ENCODE assay signal across 28 mouse cellular contexts in genomic region chr5:114842155-114842554, GRCm38 (mm10). TPM values are rescaled to one million over a fixed set of nuclear protein-coding genes. Genes with fewer than 3 reads are reported as not detected.
A peak's percentile ranks its signal among the peaks of the same experiment; 100 is the strongest.
DNase-seq lines count a peak whose midpoint lies in the region; ATAC-seq and TF ChIP-seq lines count a peak whose summit lies in the region.
"Not testable (repeated sequence)": the region's sequence is repeated elsewhere in the genome, so short reads cannot be mapped to it uniquely, and the experiment has no call there.
"Had no signal": no experiment of that assay in that cellular context is flagged by ENCODE, and none has a peak within 500 bp of the region (broad histone marks: within the 10 kb centered on the region; RNA-seq: fewer than 3 reads in every experiment).

No protein-coding gene starts in this region.

- not testable (repeated sequence) for H3K36me3 ChIP-seq in embryonic facial prominence, embryonic 15.5 days; hindbrain, postnatal 0 days (ENCODE audit: insufficient read depth, low read length); lung, embryonic 15.5 days; neural tube, embryonic 11.5 days (ENCODE audit: control insufficient read depth, insufficient read depth, low read length)

- peak overlapping the region; percentile 67; the same call in 1 of the 2 replicates for H3K27ac ChIP-seq in embryonic facial prominence, embryonic 15.5 days (replicated peaks)
- H3K27ac ChIP-seq in hindbrain, postnatal 0 days; lung, embryonic 15.5 days; neural tube, embryonic 11.5 days (ENCODE audit: low read depth, low read length): not testable (repeated sequence)

- not testable (repeated sequence) for H3K9ac ChIP-seq in embryonic facial prominence, embryonic 15.5 days; hindbrain, postnatal 0 days (replicated peaks; ENCODE audit: low read length); lung, embryonic 15.5 days; neural tube, embryonic 11.5 days (ENCODE audit: low read length)

- peaks cover 15% of the 10 kb centered on the region for H3K4me1 ChIP-seq in embryonic facial prominence, embryonic 15.5 days
- not testable (repeated sequence) for H3K4me1 ChIP-seq in hindbrain, postnatal 0 days (ENCODE audit: insufficient read depth, low read length); neural tube, embryonic 11.5 days (ENCODE audit: control insufficient read depth, insufficient read depth, low read length)
- peaks cover 15% of the 10 kb centered on the region; the same call in 1 of the 2 replicates for H3K4me1 ChIP-seq in lung, embryonic 15.5 days

- DNase-seq in NIH3T3 (ENCODE audit: low read depth): peak; percentile 32
- peak; percentile 27 for DNase-seq in embryo, embryonic 11.5 days (ENCODE audit: low read depth, low spot score)
- peak; percentile 46 for DNase-seq in hindbrain, postnatal 0 days (ENCODE audit: low spot score)
- DNase-seq in neural tube, embryonic 11.5 days (ENCODE audit: low spot score): peak; percentile 59

- not testable (repeated sequence) for TF ChIP-seq CTCF in hindbrain, postnatal 0 days (IDR thresholded peaks at IDR 0.05; ENCODE audit: low read depth)

- H3K9me3 ChIP-seq in embryonic facial prominence, embryonic 15.5 days (replicated peaks); hindbrain, postnatal 0 days (ENCODE audit: low read length); lung, embryonic 15.5 days; neural tube, embryonic 11.5 days (ENCODE audit: control insufficient read depth, low read length): not testable (repeated sequence)

- not testable (repeated sequence) for H3K27me3 ChIP-seq in embryonic facial prominence, embryonic 15.5 days; hindbrain, postnatal 0 days (ENCODE audit: insufficient read depth, low read length); lung, embryonic 15.5 days; neural tube, embryonic 11.5 days (ENCODE audit: control insufficient read depth, insufficient read depth, low read length)

- H3K4me3 ChIP-seq in embryonic facial prominence, embryonic 15.5 days (replicated peaks); hindbrain, postnatal 0 days (ENCODE audit: low read length); lung, embryonic 15.5 days; neural tube, embryonic 11.5 days (ENCODE audit: low read depth, low read length): not testable (repeated sequence)

- peak; percentile 66; the same call in 1 of the 2 replicates for ATAC-seq in embryonic facial prominence, embryonic 15.5 days (ENCODE audit: insufficient number of reproducible peaks, low FRiP score, low TSS enrichment, low read depth)
- ATAC-seq in hindbrain, postnatal 0 days; neural tube, embryonic 11.5 days (ENCODE audit: insufficient read depth, low FRiP score, low TSS enrichment): not testable (repeated sequence)
- ATAC-seq in lung, embryonic 15.5 days (ENCODE audit: borderline replicate concordance, extremely low read depth, low FRiP score, low TSS enrichment): 0 out of 2 replicates have a peak, but pooled peaks have one; percentile 6

- not testable (repeated sequence) for H3K4me2 ChIP-seq in embryonic facial prominence, embryonic 15.5 days (replicated peaks); hindbrain, postnatal 0 days (ENCODE audit: low read depth, low read length); lung, embryonic 15.5 days; neural tube, embryonic 11.5 days (ENCODE audit: low read depth)

- WGBS in embryonic facial prominence, embryonic 15.5 days: 23% methylated on average over 3 of the region's 3 CpGs
- WGBS in hindbrain, postnatal 0 days: 41% methylated on average over 3 of the region's 3 CpGs
- 17% methylated on average over 3 of the region's 3 CpGs for WGBS in lung, embryonic 15.5 days
- WGBS in neural tube, embryonic 11.5 days: 63% methylated on average over 3 of the region's 3 CpGs

RNA-seq across cellular contexts. Expression of gene 4930519G04Rik, which starts 11.3 kb away (rescaled TPM):
- not detected in 2 replicates for polyA plus RNA-seq in embryonic facial prominence, embryonic 15.5 days (2015; fragmentation: Nextera tagmentation; extraction: Ambion mirVana)
- not detected in 2 replicates for total RNA-seq in hindbrain, postnatal 0 days (2014; rRNA removed)
- polyA plus RNA-seq in hindbrain, postnatal 0 days (2015; fragmentation: Nextera tagmentation; extraction: Ambion mirVana): not detected in 2 replicates
- not detected in 2 replicates for polyA plus RNA-seq in lung, embryonic 15.5 days (2015; fragmentation: Nextera tagmentation; extraction: Ambion mirVana)
- not detected in 2 replicates for polyA plus RNA-seq in neural tube, embryonic 11.5 days (2014; fragmentation: Nextera tagmentation; extraction: Ambion mirVana)
- total RNA-seq: adrenal gland, postnatal 10 days; CH12.LX; ES-E14; gastrocnemius, postnatal 14 days; heart, postnatal 14 days; layer of hippocampus, adult 8-10 months; layer of hippocampus, postnatal 25 days; left cerebral cortex, adult 8-10 months; left cerebral cortex, postnatal 36 days had no signal
- polyA plus RNA-seq: embryonic facial prominence, embryonic 10.5 days; forebrain, embryonic 12.5 days; heart, embryonic 14.5 days; hindbrain, embryonic 10.5 days; intestine, embryonic 16.5 days; kidney, postnatal 0 days; liver, embryonic 14.5 days; lung, adult 2 months; midbrain, embryonic 11.5 days; thymus, adult 2 months had no signal

RNA-seq across cellular contexts. Expression of gene Gm9936, which starts 16.3 kb away (rescaled TPM):
- polyA plus RNA-seq in embryonic facial prominence, embryonic 15.5 days (2015; fragmentation: Nextera tagmentation; extraction: Ambion mirVana): 0.37 and 0.38 TPM in 2 replicates
- 3.5 and 3.9 TPM in 2 replicates for total RNA-seq in hindbrain, postnatal 0 days (2014; rRNA removed)
- 2.4 and 2.8 TPM in 2 replicates for polyA plus RNA-seq in hindbrain, postnatal 0 days (2015; fragmentation: Nextera tagmentation; extraction: Ambion mirVana)
- polyA plus RNA-seq in lung, embryonic 15.5 days (2015; fragmentation: Nextera tagmentation; extraction: Ambion mirVana): not detected in 2 replicates
- 0.39 and 0.54 TPM in 2 replicates for polyA plus RNA-seq in neural tube, embryonic 11.5 days (2014; fragmentation: Nextera tagmentation; extraction: Ambion mirVana)
- total RNA-seq: ES-E14; gastrocnemius, postnatal 14 days; granulocyte monocyte progenitor cell, adult 5-6 weeks; heart, postnatal 14 days; megakaryocyte progenitor cell, adult 5-6 weeks had no signal
- polyA plus RNA-seq: heart, embryonic 14.5 days; kidney, postnatal 0 days; liver, embryonic 14.5 days; lung, adult 2 months; Patski; thymus, adult 2 months had no signal

RNA-seq across cellular contexts. Expression of gene 1500011B03Rik, which starts 18.9 kb away (rescaled TPM):
- 90.1 and 91.9 TPM in 2 replicates for polyA plus RNA-seq in embryonic facial prominence, embryonic 15.5 days (2015; fragmentation: Nextera tagmentation; extraction: Ambion mirVana)
- total RNA-seq in hindbrain, postnatal 0 days (2014; rRNA removed): 250 and 316 TPM in 2 replicates
- 354 and 366 TPM in 2 replicates for polyA plus RNA-seq in hindbrain, postnatal 0 days (2015; fragmentation: Nextera tagmentation; extraction: Ambion mirVana)
- 76.5 and 76.8 TPM in 2 replicates for polyA plus RNA-seq in lung, embryonic 15.5 days (2015; fragmentation: Nextera tagmentation; extraction: Ambion mirVana)
- 162 TPM in 2 replicates for polyA plus RNA-seq in neural tube, embryonic 11.5 days (2014; fragmentation: Nextera tagmentation; extraction: Ambion mirVana)

RNA-seq across cellular contexts. Expression of gene Oasl2, which starts 54.6 kb away (rescaled TPM):
- 4.8 and 6.5 TPM in 2 replicates for polyA plus RNA-seq in embryonic facial prominence, embryonic 15.5 days (2015; fragmentation: Nextera tagmentation; extraction: Ambion mirVana)
- total RNA-seq in hindbrain, postnatal 0 days (2014; rRNA removed): 6.3 and 6.9 TPM in 2 replicates
- 4.7 and 6.1 TPM in 2 replicates for polyA plus RNA-seq in hindbrain, postnatal 0 days (2015; fragmentation: Nextera tagmentation; extraction: Ambion mirVana)
- polyA plus RNA-seq in lung, embryonic 15.5 days (2015; fragmentation: Nextera tagmentation; extraction: Ambion mirVana): 6.2 and 9.2 TPM in 2 replicates
- polyA plus RNA-seq in neural tube, embryonic 11.5 days (2014; fragmentation: Nextera tagmentation; extraction: Ambion mirVana): 0.81 and 1.8 TPM in 2 replicates
- total RNA-seq: CH12.LX had no signal
